Mouse (Mus musculus): ENCODE data around the gene Nedd1. TPM values are rescaled to one million over a fixed set of nuclear protein-coding genes. Genes with fewer than 3 reads are reported as not detected.

Nedd1 gene
- total and polyA plus RNA-seq, 2 experiments = 3.1 to 20.5 TPM

DNA sequence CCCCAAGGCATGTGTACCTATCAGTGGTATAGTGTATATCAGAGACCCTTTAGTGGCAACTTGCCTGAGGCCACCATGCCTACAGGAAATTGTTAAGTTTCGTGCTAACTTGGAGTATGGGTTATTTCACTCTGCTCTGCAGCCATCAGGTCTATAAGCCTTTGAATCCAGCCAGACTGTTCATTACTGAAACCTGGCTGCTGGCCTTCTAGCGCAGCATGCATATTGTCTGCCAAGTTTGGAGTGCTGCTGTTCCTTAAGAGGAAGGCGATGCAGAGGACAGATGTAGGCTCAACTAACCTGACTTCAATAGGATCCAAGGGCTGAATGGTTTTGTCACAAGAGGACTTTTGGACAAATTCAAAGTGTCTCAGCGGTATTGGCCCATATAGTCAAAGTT is 47.2 kb downstream of the Nedd1 start:
- Histone ChIP-seq H3K27me3 (ENCODE audit: control insufficient read depth, insufficient read depth, low read length) (no peaks in the 10 kb centered on the region), H3K27ac (replicated peaks; ENCODE audit: insufficient read depth, low read depth, low read length) (no peak overlapping the region), H3K9ac (ENCODE audit: low read depth, low read length) (no peak overlapping the region), H3K79me2 (ENCODE audit: control insufficient read depth, insufficient read depth, low read length) (no peaks in the 10 kb centered on the region), H3K4me1 (ENCODE audit: control insufficient read depth, insufficient read depth, low read length) (no peaks in the 10 kb centered on the region), H3K4me3 (ENCODE audit: insufficient read depth, low read depth, low read length) (no peak overlapping the region), H3K36me3 (ENCODE audit: control insufficient read depth, insufficient read depth, low read length) (no peaks in the 10 kb centered on the region)
- TF ChIP-seq CTCF (IDR thresholded peaks at IDR 0.05; ENCODE audit: low read depth, low read length) = no peak
- no peak for TF ChIP-seq POLR2A (IDR thresholded peaks at IDR 0.05; ENCODE audit: extremely low read depth, insufficient read depth, low read length)
- no peak for DNase-seq (ENCODE audit: extremely low read depth, low read depth, low spot score)
- 93% methylated on average over 4 of the region's 4 CpGs for WGBS

DNA sequence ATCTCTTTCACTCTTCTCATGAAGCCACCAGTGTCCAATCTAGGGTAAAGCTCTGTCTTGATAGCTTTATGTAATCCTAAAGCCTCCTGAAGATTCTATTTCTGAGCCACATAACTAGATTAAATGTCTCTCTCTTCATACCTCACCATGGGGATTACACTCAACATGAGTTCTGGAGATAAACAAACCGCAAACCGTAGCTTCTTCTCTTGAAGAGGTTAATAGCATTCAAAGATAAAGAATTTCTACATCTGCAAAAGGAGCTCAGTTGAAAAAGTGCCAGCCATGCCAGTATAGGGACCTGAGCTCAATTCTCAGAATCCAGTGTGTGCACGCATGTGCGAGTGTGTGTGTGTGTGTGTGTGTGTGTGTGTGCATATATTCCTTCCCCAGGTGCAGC is 50.3 kb downstream of the Nedd1 start:
- Histone ChIP-seq H3K4me3 (ENCODE audit: insufficient read depth, low read depth, low read length) (no peak overlapping the region), H3K27me3 (ENCODE audit: control insufficient read depth, insufficient read depth, low read length) (0 out of 2 replicates have a peak, but pooled peaks cover 5% of the 10 kb centered on the region), H3K36me3 (ENCODE audit: control insufficient read depth, insufficient read depth, low read length) (no peaks in the 10 kb centered on the region), H3K79me2 (ENCODE audit: control insufficient read depth, insufficient read depth, low read length) (no peaks in the 10 kb centered on the region), H3K27ac (replicated peaks; ENCODE audit: insufficient read depth, low read depth, low read length) (no peak overlapping the region), H3K4me1 (ENCODE audit: control insufficient read depth, insufficient read depth, low read length) (no peaks in the 10 kb centered on the region), H3K9ac (ENCODE audit: low read depth, low read length) (no peak overlapping the region)
- 92% methylated on average over 4 of the region's 4 CpGs for WGBS
- no peak for TF ChIP-seq POLR2A (IDR thresholded peaks at IDR 0.05; ENCODE audit: extremely low read depth, insufficient read depth, low read length)
- no peak for TF ChIP-seq CTCF (IDR thresholded peaks at IDR 0.05; ENCODE audit: low read depth, low read length)
- no peak for DNase-seq (ENCODE audit: extremely low read depth, low read depth, low spot score)

DNA sequence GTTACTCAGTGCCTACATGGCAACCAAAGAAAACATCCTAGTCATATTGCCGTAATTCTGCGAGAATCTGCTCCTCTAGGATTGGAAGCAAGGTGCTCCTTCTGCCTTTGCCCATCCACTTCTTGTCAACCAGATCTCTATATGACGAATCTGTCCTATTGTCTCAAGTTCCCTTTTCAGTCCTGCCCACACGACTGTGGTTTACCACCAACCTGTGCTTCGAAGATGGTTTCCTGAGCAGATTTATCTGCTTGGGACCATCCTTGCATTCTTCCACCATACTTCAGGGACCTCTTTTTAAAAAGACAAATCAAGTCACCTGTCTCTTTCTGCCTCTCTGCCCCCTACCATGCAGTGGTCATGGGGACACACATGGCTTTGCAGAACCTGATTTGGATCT is 56.9 kb downstream of the Nedd1 start:
- H3K79me2 ChIP-seq (ENCODE audit: control insufficient read depth, insufficient read depth, low read length) = no peaks in the 10 kb centered on the region
- H3K4me1 ChIP-seq (ENCODE audit: control insufficient read depth, insufficient read depth, low read length) = no peaks in the 10 kb centered on the region
- no peaks in the 10 kb centered on the region for H3K36me3 ChIP-seq (ENCODE audit: control insufficient read depth, insufficient read depth, low read length)
- 0 out of 2 replicates have a peak, but pooled peaks cover 5% of the 10 kb centered on the region for H3K27me3 ChIP-seq (ENCODE audit: control insufficient read depth, insufficient read depth, low read length)
- H3K9ac ChIP-seq (ENCODE audit: low read depth, low read length) = no peak overlapping the region
- no peak for TF ChIP-seq CTCF (IDR thresholded peaks at IDR 0.05; ENCODE audit: low read depth, low read length)
- TF ChIP-seq POLR2A (IDR thresholded peaks at IDR 0.05; ENCODE audit: extremely low read depth, insufficient read depth, low read length) = no peak
- DNase-seq (ENCODE audit: extremely low read depth, low read depth, low spot score) = no peak
- 84% methylated on average over 5 of the region's 5 CpGs for WGBS
- no peak overlapping the region for H3K27ac ChIP-seq (replicated peaks; ENCODE audit: insufficient read depth, low read depth, low read length)
- no peak overlapping the region for H3K4me3 ChIP-seq (ENCODE audit: insufficient read depth, low read depth, low read length)

DNA sequence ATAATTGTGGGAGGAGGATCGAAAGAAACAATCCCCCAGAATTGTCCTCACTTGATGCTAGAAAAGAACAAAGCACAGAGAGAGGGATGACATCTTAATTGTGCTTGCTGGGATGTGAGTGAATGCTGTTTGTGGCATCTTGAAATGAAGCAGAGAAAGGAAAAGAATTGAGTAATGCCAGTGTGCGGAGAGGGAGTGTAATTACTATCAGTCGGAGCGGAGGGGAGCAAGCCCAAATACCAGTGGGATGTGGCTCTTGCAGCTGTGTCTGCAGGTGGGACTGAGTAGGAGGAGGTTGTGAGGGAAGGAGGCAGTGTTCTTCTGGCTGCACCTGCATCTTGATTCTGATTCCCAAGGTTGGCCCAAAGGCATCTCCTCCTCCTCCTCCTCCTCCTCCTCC is 69.0 kb downstream of the Nedd1 start:
- H3K27ac ChIP-seq (replicated peaks; ENCODE audit: insufficient read depth, low read depth, low read length) = no peak overlapping the region
- no peaks in the 10 kb centered on the region for H3K36me3 ChIP-seq (ENCODE audit: control insufficient read depth, insufficient read depth, low read length)
- peaks cover 3% of the 10 kb centered on the region; the same call in 1 of the 2 replicates for H3K27me3 ChIP-seq (ENCODE audit: control insufficient read depth, insufficient read depth, low read length)
- TF ChIP-seq CTCF (IDR thresholded peaks at IDR 0.05; ENCODE audit: low read depth, low read length) (no peak), POLR2A (IDR thresholded peaks at IDR 0.05; ENCODE audit: extremely low read depth, insufficient read depth, low read length) (no peak)
- H3K4me1 ChIP-seq (ENCODE audit: control insufficient read depth, insufficient read depth, low read length) = no peaks in the 10 kb centered on the region
- no peak overlapping the region for H3K9ac ChIP-seq (ENCODE audit: low read depth, low read length)
- H3K79me2 ChIP-seq (ENCODE audit: control insufficient read depth, insufficient read depth, low read length) = no peaks in the 10 kb centered on the region
- H3K4me3 ChIP-seq (ENCODE audit: insufficient read depth, low read depth, low read length) = no peak overlapping the region
- no peak for DNase-seq (ENCODE audit: extremely low read depth, low read depth, low spot score)
- WGBS = 78% methylated on average over 4 of the region's 4 CpGs

DNA sequence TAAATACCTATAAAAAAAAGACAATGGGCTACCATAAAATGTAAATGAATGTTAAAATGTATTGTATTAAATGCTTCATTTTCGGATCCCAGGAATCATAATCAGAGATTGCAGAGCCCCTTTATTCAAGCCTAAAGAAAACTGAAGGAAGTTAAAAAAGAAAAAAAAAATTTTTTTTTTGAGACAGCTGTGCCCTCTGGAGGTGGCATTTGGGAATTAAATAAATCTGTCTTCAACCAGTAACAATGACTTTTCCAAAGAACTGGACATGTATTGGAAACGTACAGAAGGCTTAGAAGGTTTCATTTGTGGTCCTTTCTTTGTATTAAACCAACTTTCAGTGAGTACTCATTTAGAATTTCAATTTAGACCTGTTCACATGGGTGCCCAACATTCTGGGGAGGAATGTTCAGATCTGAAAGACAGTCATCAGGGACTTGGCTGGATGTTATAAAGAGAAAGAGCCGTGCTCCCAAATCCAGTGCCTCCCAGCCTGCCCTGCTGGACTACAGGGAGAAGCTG is 69.8 kb downstream of the Nedd1 start:
- DNase-seq (ENCODE audit: extremely low read depth, low read depth, low spot score) = no peak
- no peaks in the 10 kb centered on the region for H3K79me2 ChIP-seq (ENCODE audit: control insufficient read depth, insufficient read depth, low read length)
- H3K27me3 ChIP-seq (ENCODE audit: control insufficient read depth, insufficient read depth, low read length) = peaks cover 3% of the 10 kb centered on the region; the same call in 1 of the 2 replicates
- H3K4me3 ChIP-seq (ENCODE audit: insufficient read depth, low read depth, low read length) = no peak overlapping the region
- 40% methylated on average over 3 of the region's 3 CpGs for whole genome bisulfite sequencing
- H3K9ac ChIP-seq (ENCODE audit: low read depth, low read length) = no peak overlapping the region
- TF ChIP-seq CTCF (IDR thresholded peaks at IDR 0.05; ENCODE audit: low read depth, low read length) = no peak
- no peak for TF ChIP-seq POLR2A (IDR thresholded peaks at IDR 0.05; ENCODE audit: extremely low read depth, insufficient read depth, low read length)
- no peaks in the 10 kb centered on the region for H3K36me3 ChIP-seq (ENCODE audit: control insufficient read depth, insufficient read depth, low read length)
- no peak overlapping the region for H3K27ac ChIP-seq (replicated peaks; ENCODE audit: insufficient read depth, low read depth, low read length)
- H3K4me1 ChIP-seq (ENCODE audit: control insufficient read depth, insufficient read depth, low read length) = no peaks in the 10 kb centered on the region

DNA sequence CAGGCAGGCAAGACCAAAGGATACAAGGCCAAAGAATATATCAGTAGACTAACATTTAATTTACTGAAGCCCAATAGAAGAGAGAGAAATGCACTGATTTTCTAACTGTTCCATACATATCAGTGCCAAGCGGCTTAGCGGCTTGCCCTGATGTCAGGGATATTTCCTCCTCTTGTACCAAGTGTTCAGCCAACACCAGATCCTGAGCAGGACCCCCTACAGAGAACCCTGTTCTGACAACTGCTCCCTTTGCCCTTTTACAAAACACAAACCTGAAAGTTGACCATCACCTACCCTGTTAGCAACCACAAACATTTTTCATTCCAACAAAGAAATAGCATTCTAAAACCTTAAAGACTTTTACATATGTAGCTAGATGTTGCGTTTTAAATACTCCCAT is 71.0 kb downstream of the Nedd1 start:
- no peak for TF ChIP-seq CTCF (IDR thresholded peaks at IDR 0.05; ENCODE audit: low read depth, low read length)
- WGBS = 90% methylated on average over 3 of the region's 3 CpGs
- H3K36me3 ChIP-seq (ENCODE audit: control insufficient read depth, insufficient read depth, low read length) = no peaks in the 10 kb centered on the region
- no peaks in the 10 kb centered on the region for H3K79me2 ChIP-seq (ENCODE audit: control insufficient read depth, insufficient read depth, low read length)
- H3K4me3 ChIP-seq (ENCODE audit: insufficient read depth, low read depth, low read length) = no peak overlapping the region
- no peaks in the 10 kb centered on the region for H3K4me1 ChIP-seq (ENCODE audit: control insufficient read depth, insufficient read depth, low read length)
- no peak for DNase-seq (ENCODE audit: extremely low read depth, low read depth, low spot score)
- peaks cover 3% of the 10 kb centered on the region; the same call in 1 of the 2 replicates for H3K27me3 ChIP-seq (ENCODE audit: control insufficient read depth, insufficient read depth, low read length)
- no peak overlapping the region for H3K9ac ChIP-seq (ENCODE audit: low read depth, low read length)
- H3K27ac ChIP-seq (replicated peaks; ENCODE audit: insufficient read depth, low read depth, low read length) = no peak overlapping the region

Data from liver, adult 2 months (tissue).